Mouse (Mus musculus) heart, embryonic 12.5 days (tissue): ENCODE results near the gene Syt9. TPM values are rescaled to one million over a fixed set of nuclear protein-coding genes. Genes with fewer than 3 reads are reported as not detected.
"Not testable (repeated sequence)": the region's sequence is repeated elsewhere in the genome, so short reads cannot be mapped to it uniquely, and the experiment has no call there.

Experiments used
- ATAC-seq: fragments of 200-750 bp; cut with Nextera tagmentation; 2 replicates; pipeline ENCODE4 v1.8.0; 2017; ENCODE audit warnings: moderate TSS enrichment, moderate library complexity; ENCODE audit not compliant: insufficient number of reproducible peaks, low FRiP score
- H3K27ac ChIP-seq: fragments of 300-500 bp; sonication (generic); 2 replicates; pipeline ENCODE4 v1.5.1; 2016; ENCODE audit warnings: mild to moderate bottlenecking, moderate library complexity; ENCODE audit not compliant: poor library complexity, severe bottlenecking
- H3K27me3 ChIP-seq: fragments of 300-500 bp; sonication (generic); replicated peaks from 2 replicates; pipeline ENCODE4 v1.6.1; 2016; ENCODE audit warnings: mild to moderate bottlenecking, moderate library complexity
- H3K36me3 ChIP-seq: fragments of 300-500 bp; sonication (generic); 2 replicates; pipeline ENCODE4 v1.6.1; 2016; ENCODE audit warnings: mild to moderate bottlenecking, moderate library complexity
- H3K4me1 ChIP-seq: fragments of 300-500 bp; sonication (generic); replicated peaks from 2 replicates; pipeline ENCODE4 v1.6.1; 2016; ENCODE audit warnings: mild to moderate bottlenecking
- H3K4me2 ChIP-seq: fragments of 300-500 bp; sonication (generic); 2 replicates; pipeline ENCODE4 v1.6.1; 2016; ENCODE audit warnings: mild to moderate bottlenecking, moderate library complexity
- H3K4me3 ChIP-seq: fragments of 300-500 bp; sonication (generic); 2 replicates; pipeline ENCODE4 v1.5.1; 2016; ENCODE audit warnings: mild to moderate bottlenecking
- H3K9ac ChIP-seq: fragments of 300-500 bp; sonication (generic); 2 replicates; pipeline ENCODE4 v1.6.1; 2016; ENCODE audit warnings: mild to moderate bottlenecking, moderate library complexity
- H3K9me3 ChIP-seq: fragments of 300-500 bp; sonication (generic); replicated peaks from 2 replicates; pipeline ENCODE4 v1.6.1; 2016; ENCODE audit warnings: mild to moderate bottlenecking, moderate library complexity
- WGBS: fragments of 180-500 bp; shearing (Covaris S2); methylation state at CpG from one replicate; pipeline ENCODE4 v1.1.7; 2016; 5-methylcytosine and 5-hydroxymethylcytosine counted together
- polyA plus RNA-seq: library from polyadenylated mRNA; unstranded; fragments of >200 nt; fragmentation: Nextera tagmentation; extraction: Ambion mirVana; gene quantifications from 2 replicates; pipeline ENCODE4 v1.2.1, GENCODE M21; 2016

Syt9 gene
- polyA plus RNA-seq, 1 experiment from 2014 or later, result 0.84 TPM

GRCm38 (mm10) chr7:107461699-107462440 is 91.3 kb downstream of the Syt9 start:
- Histone ChIP-seq H3K36me3 (no peaks in the 10 kb centered on the region), H3K27me3 (no peaks in the 10 kb centered on the region), H3K9me3 (no peaks in the 10 kb centered on the region), H3K4me1 (no peaks in the 10 kb centered on the region), H3K27ac (no peak overlapping the region), H3K4me3 (no peak overlapping the region), H3K4me2 (no peak overlapping the region), H3K9ac (no peak overlapping the region)
- WGBS, result 45% methylated on average over 1 of the region's 1 CpGs
- ATAC-seq, result no peak

- no peak overlapping the region for H3K9ac ChIP-seq
- WGBS, result 36% methylated on average over 3 of the region's 3 CpGs
- H3K27ac ChIP-seq, result no peak overlapping the region
- H3K36me3 ChIP-seq, result no peaks in the 10 kb centered on the region
- H3K9me3 ChIP-seq, result no peaks in the 10 kb centered on the region
- H3K4me3 ChIP-seq, result no peak overlapping the region
- no peaks in the 10 kb centered on the region for H3K4me1 ChIP-seq
- no peaks in the 10 kb centered on the region for H3K27me3 ChIP-seq
- ATAC-seq, result no peak
- no peak overlapping the region for H3K4me2 ChIP-seq
Measured at GRCm38 (mm10) chr7:107462962-107463361, 92.4 kb downstream of the Syt9 start.

- no peaks in the 10 kb centered on the region for H3K4me1 ChIP-seq
- no peak overlapping the region for H3K9ac ChIP-seq
- H3K27ac ChIP-seq, result no peak overlapping the region
- 68% methylated on average over 3 of the region's 3 CpGs for WGBS
- H3K9me3 ChIP-seq, result no peaks in the 10 kb centered on the region
- H3K27me3 ChIP-seq, result no peaks in the 10 kb centered on the region
- no peaks in the 10 kb centered on the region for H3K36me3 ChIP-seq
- H3K4me3 ChIP-seq, result no peak overlapping the region
- no peak overlapping the region for H3K4me2 ChIP-seq
- ATAC-seq, result no peak
Measured at GRCm38 (mm10) chr7:107465081-107465480, 94.6 kb downstream of the Syt9 start.

- no peak overlapping the region for H3K4me2 ChIP-seq
Measured at GRCm38 (mm10) chr7:107478979-107479965, 108.7 kb downstream of the Syt9 start.

GRCm38 (mm10) chr7:107485709-107486108 is 115.2 kb downstream of the Syt9 start:
- not testable (repeated sequence) for H3K9me3 ChIP-seq, H3K27ac ChIP-seq, H3K4me2 ChIP-seq, H3K36me3 ChIP-seq, H3K4me3 ChIP-seq, H3K4me1 ChIP-seq, H3K27me3 ChIP-seq, ATAC-seq, H3K9ac ChIP-seq
- WGBS, result 69% methylated on average over 2 of the region's 2 CpGs

More at GRCm38 (mm10) chr7:107478979-107479965, 108.7 kb downstream of the Syt9 start:
- H3K9ac ChIP-seq, result no peak overlapping the region
- no peaks in the 10 kb centered on the region for H3K27me3 ChIP-seq
- no peak for ATAC-seq
- no peak overlapping the region for H3K27ac ChIP-seq
- H3K36me3 ChIP-seq, result no peaks in the 10 kb centered on the region
- H3K9me3 ChIP-seq, result peaks cover 4% of the 10 kb centered on the region; the same call in 1 of the 2 replicates
- 51% methylated on average over 7 of the region's 7 CpGs for WGBS
- no peak overlapping the region for H3K4me3 ChIP-seq
- H3K4me1 ChIP-seq, result peaks cover 4% of the 10 kb centered on the region; the same call in 1 of the 2 replicates

GRCm38 (mm10) chr7:107495428-107495827 is 124.9 kb downstream of the Syt9 start:
- Histone ChIP-seq H3K9me3 (no peaks in the 10 kb centered on the region), H3K4me3 (no peak overlapping the region), H3K27me3 (no peaks in the 10 kb centered on the region), H3K4me1 (peaks cover under 1% of the 10 kb centered on the region; the same call in 1 of the 2 replicates), H3K27ac (no peak overlapping the region), H3K9ac (no peak overlapping the region), H3K4me2 (no peak overlapping the region), H3K36me3 (no peaks in the 10 kb centered on the region)
- no peak for ATAC-seq

GRCm38 (mm10) chr7:107496923-107497322 is 126.4 kb downstream of the Syt9 start:
- Histone ChIP-seq H3K27ac (no peak overlapping the region), H3K36me3 (no peaks in the 10 kb centered on the region), H3K27me3 (no peaks in the 10 kb centered on the region), H3K4me1 (peaks cover 5% of the 10 kb centered on the region; the same call in 1 of the 2 replicates), H3K9ac (no peak overlapping the region), H3K9me3 (no peaks in the 10 kb centered on the region), H3K4me2 (no peak overlapping the region), H3K4me3 (no peak overlapping the region)
- no peak for ATAC-seq
- 84% methylated on average over 7 of the region's 7 CpGs for WGBS

- ATAC-seq, result no peak
- H3K27ac ChIP-seq, result no peak overlapping the region
- 63% methylated on average over 7 of the region's 7 CpGs for WGBS
Measured at GRCm38 (mm10) chr7:107500641-107501040, 130.1 kb downstream of the Syt9 start.

GRCm38 (mm10) chr7:107504761-107505712 is 134.5 kb downstream of the Syt9 start:
- no peak for ATAC-seq
- Histone ChIP-seq H3K9ac (no peak overlapping the region), H3K4me3 (no peak overlapping the region), H3K36me3 (no peaks in the 10 kb centered on the region), H3K27ac (no peak overlapping the region), H3K4me1 (peaks cover 5% of the 10 kb centered on the region; the same call in 1 of the 2 replicates), H3K4me2 (no peak overlapping the region), H3K9me3 (no peaks in the 10 kb centered on the region), H3K27me3 (no peaks in the 10 kb centered on the region)
- WGBS, result 67% methylated on average over 5 of the region's 5 CpGs

More at GRCm38 (mm10) chr7:107500641-107501040, 130.1 kb downstream of the Syt9 start:
- Histone ChIP-seq H3K9me3 (no peaks in the 10 kb centered on the region), H3K36me3 (no peaks in the 10 kb centered on the region), H3K4me1 (peaks cover 5% of the 10 kb centered on the region; the same call in 1 of the 2 replicates), H3K27me3 (no peaks in the 10 kb centered on the region), H3K9ac (no peak overlapping the region), H3K4me2 (no peak overlapping the region), H3K4me3 (no peak overlapping the region)

- ATAC-seq, result no peak
- Histone ChIP-seq H3K4me3 (no peak overlapping the region), H3K4me2 (no peak overlapping the region), H3K36me3 (no peaks in the 10 kb centered on the region), H3K9me3 (no peaks in the 10 kb centered on the region), H3K27ac (no peak overlapping the region), H3K27me3 (no peaks in the 10 kb centered on the region), H3K4me1 (no peaks in the 10 kb centered on the region), H3K9ac (no peak overlapping the region)
- 60% methylated on average over 3 of the region's 3 CpGs for WGBS
Measured at GRCm38 (mm10) chr7:107507920-107508319, 137.4 kb downstream of the Syt9 start.
